Mouse (Mus musculus) lung, postnatal 25 days (tissue): Measurements from ENCODE around the gene Ascc2.
"Not testable (repeated sequence)": the region's sequence is repeated elsewhere in the genome, so short reads cannot be mapped to it uniquely, and the experiment has no call there.

Source experiments
- DNase-seq: peaks from one replicate; pipeline ENCODE4 v3.0.0; 2022; ENCODE audit warnings: low spot score

Gene Ascc2

GRCm38 (mm10) chr11:4633420-4633819, 4.1 kb upstream of the Ascc2 start:
- DNase-seq, result no peak

- no peak for DNase-seq
Measured at GRCm38 (mm10) chr11:4634395-4634794, 3.2 kb upstream of the Ascc2 start.

GRCm38 (mm10) chr11:4636782-4637342, 685 bp upstream of the Ascc2 start:
- DNase-seq, result no peak

GRCm38 (mm10) chr11:4638261-4638660, 714 bp downstream of the Ascc2 start:
- no peak for DNase-seq

GRCm38 (mm10) chr11:4641185-4641584, 3.6 kb downstream of the Ascc2 start:
- peak; percentile 84 for DNase-seq

- DNase-seq, result peak; percentile 54
Measured at GRCm38 (mm10) chr11:4643722-4644121, 6.2 kb downstream of the Ascc2 start.

GRCm38 (mm10) chr11:4645180-4645579, 7.6 kb downstream of the Ascc2 start:
- not testable (repeated sequence) for DNase-seq

- peak; percentile 49 for DNase-seq
Measured at GRCm38 (mm10) chr11:4646409-4646808, 8.9 kb downstream of the Ascc2 start.

GRCm38 (mm10) chr11:4659818-4660217, 22.3 kb downstream of the Ascc2 start:
- no peak for DNase-seq

- DNase-seq, result no peak
Measured at GRCm38 (mm10) chr11:4660309-4661025, 22.9 kb downstream of the Ascc2 start.

GRCm38 (mm10) chr11:4661324-4661723, 23.8 kb downstream of the Ascc2 start:
- peak; percentile 41 for DNase-seq

GRCm38 (mm10) chr11:4661871-4662495, 24.4 kb downstream of the Ascc2 start:
- DNase-seq, result peak; percentile 28

GRCm38 (mm10) chr11:4662496-4662878, 24.9 kb downstream of the Ascc2 start:
- DNase-seq, result no peak

- DNase-seq, result no peak
Measured at GRCm38 (mm10) chr11:4671736-4672135, 34.2 kb downstream of the Ascc2 start.

GRCm38 (mm10) chr11:4674593-4674992, 37.0 kb downstream of the Ascc2 start:
- DNase-seq, result peak; percentile 35

- DNase-seq, result peak; percentile 68
Measured at GRCm38 (mm10) chr11:4675126-4675562, 37.6 kb downstream of the Ascc2 start.

GRCm38 (mm10) chr11:4675693-4676092, 38.1 kb downstream of the Ascc2 start:
- no peak for DNase-seq

- DNase-seq, result no peak
Measured at GRCm38 (mm10) chr11:4677250-4677872, 39.8 kb downstream of the Ascc2 start.

GRCm38 (mm10) chr11:4678700-4679440, 41.3 kb downstream of the Ascc2 start:
- DNase-seq, result no peak

- no peak for DNase-seq
Measured at GRCm38 (mm10) chr11:4679441-4679832, 41.9 kb downstream of the Ascc2 start.

- no peak for DNase-seq
Measured at GRCm38 (mm10) chr11:4680126-4680525, 42.6 kb downstream of the Ascc2 start.

- no peak for DNase-seq
Measured at GRCm38 (mm10) chr11:4683516-4683915, 46.0 kb downstream of the Ascc2 start.
